Mouse (Mus musculus) testis, postnatal 10 days (tissue): ENCODE data around the gene Sin3a.

Experiments
- DNase-seq: peaks from one replicate; pipeline ENCODE4 v3.0.0; 2021; ENCODE audit warnings: low spot score

The Sin3a gene

DNA sequence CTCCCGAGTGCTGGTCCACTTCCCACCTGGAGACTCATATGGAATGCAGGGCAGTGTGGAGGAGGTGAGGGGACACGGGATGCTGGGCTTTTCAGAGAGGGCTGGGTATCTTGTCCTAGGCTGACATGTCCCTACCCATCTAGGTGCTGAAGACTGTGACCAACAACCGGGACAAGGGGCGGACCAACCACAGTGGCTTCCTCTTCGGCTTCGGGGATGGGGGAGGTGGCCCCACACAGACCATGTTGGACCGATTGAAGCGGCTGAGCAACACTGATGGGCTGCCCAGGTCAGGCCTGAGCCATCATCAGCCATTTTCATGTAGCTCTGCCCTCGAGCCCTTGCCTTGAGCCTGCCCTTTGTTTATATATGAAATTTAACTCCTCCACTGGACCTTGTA, 65.9 kb downstream of the Sin3a start:
- no peak for DNase-seq

DNA sequence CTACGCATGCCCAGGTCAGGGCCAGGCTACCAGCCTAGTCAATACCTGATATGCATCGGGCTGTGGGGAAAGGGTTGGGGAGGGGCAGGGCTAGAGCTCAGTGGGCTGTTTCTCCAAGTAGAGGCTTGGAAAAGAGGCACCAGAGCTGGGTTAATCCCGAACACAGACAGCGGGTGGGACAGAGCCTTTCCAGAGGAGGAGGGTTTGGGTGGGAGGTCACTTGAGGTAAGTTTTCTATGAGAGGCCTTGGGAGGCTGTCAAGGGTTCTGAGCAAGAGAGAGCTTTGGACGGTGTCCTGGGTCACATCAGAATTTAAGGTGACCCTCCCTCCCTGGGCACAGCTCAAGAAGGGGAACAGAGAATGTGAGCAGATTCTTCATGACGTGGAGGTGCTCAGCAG, 66.7 kb downstream of the Sin3a start:
- DNase-seq: no peak

DNA sequence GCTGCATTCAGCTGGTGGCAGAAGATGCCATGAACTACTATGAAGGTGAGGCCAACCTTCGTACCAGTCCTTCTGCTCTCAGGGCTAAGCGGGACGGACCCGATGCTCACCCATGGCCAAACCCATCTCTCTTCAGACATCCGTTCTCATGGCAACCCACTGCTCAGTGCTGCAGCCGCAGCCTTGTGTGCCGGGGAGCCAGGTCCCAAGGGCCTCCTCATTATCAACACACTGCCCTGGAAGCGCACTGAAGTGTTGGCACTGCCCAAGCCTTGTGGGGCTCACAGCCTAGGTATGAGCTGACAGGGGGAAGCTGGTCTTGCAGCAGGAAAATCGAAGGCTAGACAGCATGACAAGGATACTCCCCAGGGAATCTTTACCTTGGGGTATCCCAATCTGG, 67.3 kb downstream of the Sin3a start:
- DNase-seq: no peak

DNA sequence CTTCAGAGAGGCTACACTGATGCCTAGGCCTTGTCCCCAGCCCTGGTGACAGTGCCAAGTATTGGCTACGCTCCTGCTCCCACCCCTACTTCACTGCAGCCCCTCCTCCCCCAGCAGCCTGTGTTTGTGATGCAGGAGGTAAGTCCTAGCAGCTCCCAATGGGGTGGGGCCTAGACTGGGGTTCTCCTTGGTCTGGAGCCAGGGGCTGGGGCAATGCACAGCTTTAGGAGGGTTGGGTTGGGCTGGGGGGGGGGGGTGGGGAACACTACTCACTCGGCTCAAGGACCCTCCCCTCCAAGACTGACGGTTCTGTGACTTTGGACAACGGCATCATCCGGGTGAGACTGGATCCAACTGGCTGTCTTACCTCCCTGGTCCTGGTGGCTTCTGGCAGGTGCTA, 67.7 kb downstream of the Sin3a start:
- no peak for DNase-seq

DNA sequence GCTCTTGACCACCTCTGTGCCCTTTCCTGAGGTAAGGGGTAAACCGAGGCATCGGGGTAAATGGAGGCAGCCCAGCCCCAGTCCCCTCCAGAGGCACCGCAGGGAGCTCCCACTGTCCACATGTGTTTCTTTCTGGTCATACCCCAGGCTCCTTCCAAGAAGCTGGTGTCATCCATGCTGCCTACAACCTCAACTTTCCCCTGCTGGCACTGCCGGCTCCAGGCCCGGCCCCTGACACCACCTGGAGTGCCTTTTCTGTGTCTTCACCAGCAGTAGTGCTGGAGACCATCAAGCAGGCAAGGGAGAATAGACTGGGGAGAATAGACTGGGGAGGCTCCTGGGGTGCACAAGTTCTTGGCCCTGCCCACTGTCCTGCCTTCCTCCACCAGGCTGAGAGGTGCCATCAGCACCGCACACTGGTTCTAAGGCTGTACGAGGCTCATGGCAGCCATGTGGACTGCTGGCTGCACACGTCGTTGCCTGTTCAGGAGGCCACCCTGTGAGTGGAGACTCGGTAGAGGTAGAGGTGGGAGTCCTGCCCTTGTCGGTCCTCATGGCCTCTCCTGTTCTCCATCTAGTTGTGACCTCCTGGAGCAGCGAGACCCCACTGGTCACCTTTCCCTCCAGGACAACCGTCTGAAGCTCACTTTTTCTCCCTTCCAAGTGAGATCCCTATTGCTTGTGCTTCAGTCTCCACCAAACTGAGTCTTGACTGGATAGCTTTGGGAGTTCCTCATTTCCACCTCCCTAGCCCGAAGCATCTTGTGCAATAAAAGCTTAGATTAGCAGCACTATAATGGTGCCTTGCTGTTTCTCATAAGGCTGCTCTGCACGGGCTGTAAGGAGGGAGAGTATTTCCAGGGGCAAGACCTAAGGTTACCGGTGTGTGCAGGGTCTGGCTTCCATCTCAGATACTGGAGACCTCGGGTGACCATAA, 69.8 kb downstream of the Sin3a start:
- no peak for DNase-seq

DNA sequence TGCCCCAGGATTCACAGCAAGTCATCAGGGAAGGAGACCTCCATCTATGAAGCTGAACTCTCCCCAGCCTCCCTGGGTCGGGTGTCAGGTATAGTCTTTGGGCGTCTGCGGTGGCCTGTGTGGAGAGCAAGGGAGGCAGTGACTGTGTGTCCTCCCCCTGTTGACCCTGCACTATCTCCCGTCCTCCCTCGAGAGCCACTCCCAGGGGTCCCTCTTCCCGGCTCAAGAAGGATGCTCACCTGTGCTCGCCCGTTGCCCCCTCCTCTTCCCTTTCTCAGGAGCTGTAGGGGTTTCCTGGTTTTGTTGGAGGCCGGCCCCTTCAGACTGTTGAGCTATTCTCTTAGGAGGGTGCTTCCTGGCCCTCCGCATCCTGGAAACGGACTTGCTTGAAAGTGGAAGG, 71.4 kb downstream of the Sin3a start:
- DNase-seq: no peak

DNA sequence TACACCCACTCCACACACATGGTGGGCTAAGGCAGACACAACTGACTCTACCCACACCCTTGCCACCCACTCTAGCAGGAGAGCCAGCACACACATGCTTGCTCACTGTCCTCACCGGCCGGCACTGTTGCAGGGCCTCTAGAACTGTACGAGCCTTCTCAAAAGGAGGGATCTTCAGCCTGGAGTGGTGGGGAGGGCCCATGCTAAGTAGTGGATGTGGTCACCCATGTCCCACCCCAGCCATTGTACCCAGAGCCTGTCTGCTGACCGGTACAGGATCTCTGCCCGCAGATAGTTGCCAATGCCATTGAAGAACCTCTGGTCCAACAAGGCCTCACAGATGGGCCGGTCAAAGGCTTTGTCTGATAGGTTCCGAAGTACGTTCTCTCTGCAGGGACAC, 73.0 kb downstream of the Sin3a start:
- no peak for DNase-seq

DNA sequence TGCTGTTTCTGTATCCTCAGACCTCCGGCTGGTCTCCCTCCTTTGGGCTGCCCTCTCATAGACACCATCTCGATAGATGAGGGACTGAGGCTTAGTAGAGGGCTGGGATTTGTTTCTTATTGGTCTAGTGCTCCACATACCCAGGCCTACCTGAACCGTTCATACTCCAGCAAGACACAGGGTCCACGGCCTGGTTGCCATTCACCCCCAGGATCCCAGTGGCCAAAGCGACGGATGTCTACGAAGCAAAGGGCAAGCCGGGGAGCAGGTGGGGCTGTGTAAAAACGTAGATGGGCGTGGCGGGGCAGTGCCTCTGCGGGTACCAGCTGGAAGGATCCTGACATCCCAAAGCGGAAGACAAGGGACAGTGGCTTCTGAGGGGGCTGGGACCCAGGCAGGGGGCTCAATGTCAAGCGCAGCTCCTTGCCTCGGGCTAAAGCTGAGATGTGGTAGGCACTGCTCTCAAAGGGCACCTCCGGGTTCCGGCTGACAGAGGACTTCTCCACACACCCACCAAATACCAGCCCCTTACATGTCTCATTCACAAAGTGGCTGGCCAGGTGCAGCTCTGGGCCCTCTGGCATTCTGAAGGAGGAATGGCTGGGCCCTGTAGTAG, 74.7 kb downstream of the Sin3a start:
- peak; percentile 46 for DNase-seq

DNA sequence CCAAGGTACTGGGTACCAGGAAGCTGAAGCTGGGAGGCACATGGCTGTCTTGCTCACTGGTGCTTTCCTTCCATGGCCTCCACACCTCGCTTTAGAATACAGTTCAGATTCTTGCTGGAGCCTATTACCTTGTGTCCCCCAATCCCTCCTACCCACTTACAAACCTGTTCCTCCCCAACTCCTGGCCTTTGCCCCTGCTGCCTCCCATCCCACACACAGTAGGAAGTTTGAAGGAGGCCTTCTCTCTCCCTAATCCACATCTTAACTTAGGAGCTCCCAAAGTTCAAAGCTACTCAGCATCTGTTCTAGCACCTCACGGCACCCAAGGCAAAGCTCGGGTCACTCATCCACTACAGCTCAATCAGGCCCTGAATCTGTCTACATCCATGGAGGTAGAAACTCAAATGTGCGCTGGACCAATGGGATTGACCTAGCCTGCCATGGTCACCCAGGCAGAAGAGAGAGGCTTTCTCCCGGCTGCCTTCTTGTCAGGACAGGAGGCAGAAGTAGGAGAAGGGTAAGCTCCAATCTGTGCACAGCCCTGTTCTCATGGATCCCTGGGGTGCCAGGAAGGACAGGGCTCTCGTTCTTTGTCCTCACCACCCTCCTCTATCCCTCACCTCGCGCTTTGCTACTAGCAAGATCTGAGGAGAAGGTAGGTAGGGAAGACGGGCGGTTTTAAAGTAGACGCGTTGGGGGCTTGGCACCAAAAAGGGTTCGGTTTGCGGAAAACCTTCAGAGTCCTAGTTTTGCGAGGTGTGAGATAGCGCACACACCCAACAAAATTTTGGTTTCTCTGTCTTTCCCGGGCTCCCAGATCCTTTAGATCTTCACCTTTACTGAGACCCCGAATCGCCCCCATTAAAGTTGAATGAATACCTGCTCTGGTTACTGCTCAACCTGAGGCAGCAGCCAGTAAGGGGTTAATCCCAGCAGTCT, 75.6 kb downstream of the Sin3a start:
- peak; percentile 42 for DNase-seq

DNA sequence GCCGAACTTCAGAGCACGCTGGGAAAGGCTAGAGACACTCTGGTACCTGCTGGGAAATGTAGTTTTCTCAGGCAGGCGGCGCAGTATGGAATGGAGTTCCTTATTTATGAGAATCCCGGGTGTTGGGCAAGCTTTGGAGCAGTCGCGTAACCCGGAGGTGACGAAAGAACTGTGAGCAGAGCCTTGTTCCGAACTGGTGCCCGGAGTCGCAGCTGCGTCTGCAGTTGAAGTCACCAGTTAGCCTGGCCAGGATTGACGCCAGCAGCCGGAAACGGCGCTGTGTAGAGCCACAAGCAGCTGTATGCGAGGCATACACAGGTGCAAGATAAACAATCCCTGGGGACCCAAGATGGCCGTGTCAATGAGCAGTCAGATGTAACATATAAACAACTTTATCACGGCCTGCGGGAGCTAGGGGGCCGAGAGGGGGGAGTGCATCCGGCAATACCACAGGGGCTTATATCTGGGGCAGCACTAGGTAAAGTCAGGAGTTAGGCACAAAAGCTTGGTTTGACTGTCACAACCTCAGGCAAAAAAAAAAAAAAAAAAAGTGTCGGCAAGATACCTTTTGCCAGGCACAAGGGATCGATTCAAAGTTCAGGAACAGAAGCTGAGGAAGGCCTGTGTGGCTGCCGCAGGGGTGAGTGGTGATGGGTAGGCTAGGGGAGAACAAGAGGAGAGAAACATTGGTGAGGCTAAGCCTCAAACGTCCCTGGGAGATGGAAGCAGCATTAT, 76.5 kb downstream of the Sin3a start, which contains the start of gene Neil1:
Gene Neil1 (minus strand): TSS at position 162 of the 735 bp plus-strand sequence.
- peak; percentile 78 for DNase-seq

DNA sequence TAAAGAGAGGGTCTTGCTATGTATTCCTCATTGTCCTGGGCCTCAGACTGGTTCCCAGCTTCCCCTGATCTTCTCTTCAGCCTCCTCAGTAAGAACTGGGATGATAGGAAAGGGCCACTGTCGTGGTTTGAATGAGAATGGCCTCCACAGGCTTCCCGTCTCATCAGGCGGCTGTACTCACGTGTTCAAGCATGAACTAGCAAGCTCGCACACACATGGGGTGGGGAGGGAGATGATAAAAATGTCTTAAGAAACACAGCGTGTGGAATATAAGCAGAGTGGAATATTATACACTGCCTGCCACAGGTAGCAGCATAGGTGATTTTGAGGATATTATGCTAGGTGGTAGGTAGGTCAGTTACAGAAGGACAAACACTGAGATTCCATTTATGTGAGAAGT, 77.2 kb downstream of the Sin3a start:
- no peak for DNase-seq

DNA sequence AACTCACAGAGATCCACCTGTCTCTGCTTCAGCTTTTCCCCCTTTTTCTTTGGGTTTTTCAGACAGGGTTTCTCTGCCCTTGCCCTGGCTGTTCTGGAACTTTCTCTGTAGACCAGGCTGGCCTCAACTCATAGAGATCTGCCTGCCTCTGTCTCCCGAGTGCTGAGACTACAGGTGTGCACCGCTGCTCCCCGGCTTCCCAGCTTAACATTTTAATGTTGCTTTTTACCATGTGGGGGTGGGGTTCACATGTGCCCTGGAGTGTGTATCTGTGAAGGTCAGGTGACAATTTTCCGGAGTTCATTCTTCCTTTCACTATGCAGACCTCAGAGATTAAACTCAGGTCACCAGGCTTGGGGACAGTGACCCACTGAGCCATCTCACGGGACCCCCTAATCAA, 78.4 kb downstream of the Sin3a start:
- DNase-seq: peak; percentile 22

DNA sequence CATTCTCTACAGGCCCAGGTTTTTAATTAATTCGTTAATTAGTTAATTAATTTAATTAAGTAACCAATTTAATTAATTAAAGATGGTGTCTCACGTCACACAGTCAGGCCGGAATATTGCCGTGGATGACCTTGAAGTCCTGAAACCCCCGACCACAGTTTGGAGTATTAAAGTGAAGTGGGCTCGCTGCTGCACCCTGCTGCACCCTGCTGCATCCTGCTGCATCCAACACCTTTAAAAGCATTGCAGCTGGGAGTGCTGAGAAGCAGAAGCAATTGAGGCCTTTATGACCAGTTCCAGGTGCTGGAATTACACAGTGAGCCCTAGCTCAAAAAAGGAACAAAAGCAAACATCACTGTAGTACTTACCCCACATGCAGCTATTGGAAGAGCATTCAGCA, 80.5 kb downstream of the Sin3a start:
- peak; percentile 32 for DNase-seq

DNA sequence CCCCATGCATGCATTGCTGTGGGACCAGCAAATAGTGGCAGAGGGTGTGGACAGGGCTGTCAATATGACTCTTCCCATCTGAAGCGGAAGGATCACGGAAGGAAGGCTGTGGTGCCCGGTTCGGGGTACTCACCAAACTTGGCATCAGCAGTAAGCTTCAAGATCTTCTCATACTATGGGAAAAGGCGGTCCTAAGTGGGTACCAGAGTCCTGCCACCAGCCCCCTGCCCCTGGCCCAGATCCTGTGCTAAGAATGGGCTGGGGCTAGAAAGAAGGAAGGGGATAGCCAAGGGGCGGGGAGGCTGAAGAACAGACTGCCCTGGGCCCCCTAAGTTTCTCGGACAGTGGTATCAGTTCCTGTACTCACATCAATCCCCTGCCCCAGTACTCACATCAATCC, 84.5 kb downstream of the Sin3a start:
- no peak for DNase-seq

DNA sequence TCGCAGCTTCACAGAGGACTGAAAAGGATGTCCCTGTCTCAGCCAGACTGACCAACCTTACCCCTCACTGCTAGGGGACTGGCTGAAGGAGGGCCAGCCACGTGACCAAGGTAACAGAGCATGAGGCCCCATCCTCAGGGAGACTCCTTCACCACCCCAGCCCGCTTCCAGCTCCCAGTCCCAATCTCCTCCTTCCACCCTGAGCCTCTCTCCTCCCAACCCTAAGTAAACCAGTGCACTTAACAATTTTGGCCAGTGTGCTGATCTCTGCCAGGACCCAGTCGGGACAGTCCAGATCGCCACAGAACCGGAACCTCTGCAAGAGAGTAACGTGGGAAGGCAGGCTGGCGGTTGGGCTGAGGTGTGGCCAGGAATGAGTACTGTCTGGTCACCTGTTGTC, 85.0 kb downstream of the Sin3a start:
- DNase-seq: no peak

DNA sequence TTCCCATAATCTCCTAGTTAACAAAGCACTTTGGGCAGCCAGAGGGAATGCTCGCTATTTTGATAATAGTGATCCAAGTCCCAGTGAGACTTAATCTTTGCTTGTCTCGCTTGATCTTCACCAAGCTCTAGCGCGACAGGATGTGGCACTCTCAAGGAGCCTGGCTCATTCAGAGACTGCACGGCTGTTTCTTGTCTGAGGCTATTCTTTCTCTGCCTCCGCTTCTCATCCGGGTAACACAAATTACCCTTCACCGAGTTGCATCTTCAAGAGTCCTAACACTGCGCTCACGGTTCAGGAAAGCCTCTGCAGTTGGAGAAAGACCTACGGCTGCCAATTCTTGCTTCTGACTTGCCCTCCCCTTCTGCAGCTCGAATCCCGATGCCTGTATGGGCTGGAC, 85.7 kb downstream of the Sin3a start:
- DNase-seq: peak; percentile 30

DNA sequence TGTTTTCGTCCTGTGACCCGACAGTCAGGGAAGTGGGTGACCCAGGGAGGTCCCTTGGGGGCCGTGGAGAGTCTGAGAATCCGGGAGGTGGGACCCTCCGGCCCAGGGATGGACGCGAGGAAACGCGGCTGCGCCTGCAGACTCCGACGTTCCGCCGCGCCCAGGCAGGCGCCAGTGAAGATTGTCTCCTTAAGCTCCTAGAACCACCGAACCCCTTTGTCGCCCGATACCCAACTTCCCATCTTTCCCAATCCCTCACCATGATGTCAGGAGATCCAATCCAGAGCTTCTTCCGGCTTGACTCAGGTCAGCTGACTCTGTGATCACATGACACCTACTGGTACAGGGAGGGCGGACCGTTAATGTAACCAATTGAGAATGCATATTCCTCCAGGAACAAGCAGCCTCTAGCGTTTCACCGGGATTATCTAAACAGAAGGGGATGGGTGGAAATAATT, 86.2 kb downstream of the Sin3a start, which contains the start of gene Commd4:
Gene Commd4 (minus strand): TSS at position 319 of the 458 bp plus-strand sequence.
- DNase-seq: peak; percentile 91

DNA sequence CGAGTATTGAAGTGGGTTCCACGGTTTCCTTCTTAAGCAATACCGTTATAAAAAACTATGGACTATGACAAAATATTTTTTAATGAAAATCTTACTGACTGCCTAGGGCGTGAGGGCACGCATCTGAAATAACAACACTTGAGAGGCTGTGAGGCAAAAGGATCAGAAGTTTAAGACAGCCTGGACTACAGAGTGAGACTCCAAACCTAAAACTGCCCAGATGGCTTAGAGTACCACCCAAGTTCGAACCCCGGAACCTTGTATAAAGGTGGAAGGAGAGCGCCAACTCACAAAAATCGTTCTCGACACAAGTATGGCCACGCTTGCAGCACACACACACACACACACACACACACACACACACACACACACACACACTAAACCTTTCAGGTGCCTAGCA, 86.7 kb downstream of the Sin3a start:
- DNase-seq: no peak

DNA sequence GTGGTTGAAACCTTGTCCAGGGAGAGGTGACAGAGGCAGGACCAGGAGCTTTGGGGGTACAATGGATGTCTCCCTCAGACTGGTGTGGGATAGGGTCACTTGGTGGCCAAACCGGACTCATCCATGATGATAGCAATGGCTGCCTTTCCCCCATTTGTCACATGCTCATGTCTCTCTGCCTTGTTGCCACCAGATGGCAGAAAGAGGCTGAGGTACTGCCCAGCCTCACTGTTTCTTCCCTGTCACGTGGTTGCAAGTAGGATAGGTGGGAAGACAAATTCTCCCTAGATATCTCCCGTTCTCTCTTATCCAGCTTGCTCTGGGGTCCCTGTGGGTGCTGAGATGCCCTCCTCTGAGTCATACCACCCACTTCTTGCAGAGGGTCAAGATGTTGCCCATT, 90.7 kb downstream of the Sin3a start:
- peak; percentile 41 for DNase-seq

DNA sequence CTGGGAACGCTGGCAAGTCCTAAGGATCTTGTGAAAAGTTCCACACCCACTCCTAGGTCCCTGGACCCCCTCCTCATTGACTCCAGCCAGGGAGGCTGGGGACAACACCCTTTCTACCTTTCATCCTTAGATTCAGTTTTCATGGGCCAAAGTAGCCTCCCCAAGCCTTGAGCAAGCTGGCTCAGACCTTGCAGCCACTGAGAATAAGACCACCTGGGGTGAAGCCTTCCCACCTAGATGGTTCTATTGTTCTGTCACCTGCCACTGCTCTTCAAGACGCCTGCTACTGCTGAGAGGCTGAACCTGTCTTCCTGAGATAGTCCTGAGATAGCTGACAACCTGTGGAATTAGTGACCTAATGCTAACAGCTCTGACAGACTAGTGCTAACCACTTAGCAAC, 91.3 kb downstream of the Sin3a start:
- DNase-seq: peak; percentile 22

DNA sequence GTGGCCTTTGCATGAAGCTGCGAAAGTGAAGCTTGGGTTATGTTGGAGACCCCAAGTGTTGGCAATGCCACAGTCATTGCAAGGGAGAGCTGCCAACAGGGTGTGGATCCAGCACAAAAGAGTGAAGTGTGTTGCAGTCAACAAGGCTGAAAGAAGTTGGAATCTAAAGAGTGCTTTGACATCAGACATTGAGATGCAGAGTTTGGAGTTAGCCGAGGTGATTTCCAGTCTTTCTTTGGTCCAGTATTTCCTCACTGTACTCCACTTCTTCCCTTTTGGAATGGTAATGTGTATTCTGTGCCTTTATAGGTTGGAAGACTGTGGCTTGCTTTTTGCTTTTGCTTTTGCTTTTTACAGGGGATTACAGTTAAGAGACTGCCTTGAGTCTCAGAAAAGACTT, 94.3 kb downstream of the Sin3a start:
- DNase-seq: no peak

DNA sequence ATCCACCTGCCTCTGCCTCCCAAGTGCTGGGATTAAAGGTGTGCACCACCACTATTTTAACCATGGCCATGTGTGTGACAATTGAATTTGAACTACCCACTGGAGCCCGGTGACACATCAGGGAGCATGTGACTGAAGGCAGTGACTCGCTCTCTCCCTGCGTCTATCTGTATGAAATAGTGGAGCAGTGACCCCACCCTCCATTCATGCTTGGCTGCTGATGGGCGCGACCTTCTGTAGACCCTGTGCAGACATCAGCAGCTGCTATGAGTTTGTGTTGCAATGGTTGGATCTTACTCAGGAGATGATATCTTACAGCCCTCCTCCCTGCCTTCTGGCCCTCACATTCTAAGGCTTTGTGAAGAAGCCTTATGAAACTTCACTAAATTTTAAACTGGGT, 96.6 kb downstream of the Sin3a start:
- DNase-seq: no peak
